Mouse (Mus musculus) lung, adult 2 months (tissue): Measurements from ENCODE around the gene Pxdn.

Experiments used
- CTCF ChIP-seq: fragments of 200-500 bp; IDR thresholded peaks from 2 replicates; pipeline ENCODE4 v1.5.1; 2011; ENCODE audit warnings: mild to moderate bottlenecking, low read length, control low read depth; ENCODE audit not compliant: insufficient read depth
- POLR2A ChIP-seq: fragments of 200-500 bp; IDR thresholded peaks from 2 replicates; pipeline ENCODE4 v1.6.1; 2011; ENCODE audit warnings: low read depth, mild to moderate bottlenecking, control low read depth, low read length, borderline replicate concordance; ENCODE audit errors: extremely low read depth

GRCm38 (mm10) chr12:29945182-29945743 is 7.9 kb downstream of the Pxdn start:
- TF ChIP-seq POLR2A = no peak
- TF ChIP-seq CTCF = no peak
